Mouse (Mus musculus) Patski (cell line): ENCODE data around the gene Cckar. TPM values are rescaled to one million over a fixed set of nuclear protein-coding genes. Genes with fewer than 3 reads are reported as not detected.
A peak's percentile ranks its signal among the peaks of the same experiment; 100 is the strongest.
"Not testable (repeated sequence)": the region's sequence is repeated elsewhere in the genome, so short reads cannot be mapped to it uniquely, and the experiment has no call there.

ENCODE experiments used
- ATAC-seq: fragments of 100-300 bp; one replicate; pipeline ENCODE4 v1.8.0; 2021
- CTCF ChIA-PET: fragments of 350-600 bp; sonication (Branson Sonifier 250); formaldehyde crosslinking; loops from one replicate; lab custom pipeline; 2022; ENCODE audit warnings: inconsistent platforms; lab: Charles Lee
- POLR2A ChIA-PET: fragments of 350-600 bp; sonication (Branson Sonifier 250); formaldehyde crosslinking; loops from one replicate; lab custom pipeline; 2022; ENCODE audit warnings: antibody characterized with exemption, inconsistent platforms; lab: Charles Lee
- DNase-seq: peaks from one replicate; pipeline ENCODE4 v3.0.0-alpha.2; 2011; ENCODE audit warnings: low read depth, low spot score
- H3K27me3 ChIP-seq: fragments of 371-371 bp; one replicate; pipeline ENCODE4 v1.5.1; 2021
- CTCF ChIP-seq: fragments of 100-300 bp; IDR thresholded peaks from one replicate; pipeline ENCODE4 v1.5.1; 2021
- in situ Hi-C: fragments of 300-500 bp; cut with MboI; formaldehyde crosslinking; loops from 3 replicates; pipeline ENCODE4 v1.11.1; 2018; ENCODE audit warnings: low pct_unique_long_range_greater_than_20kb, mixed read lengths
- polyA plus RNA-seq: library from polyadenylated mRNA; unstranded; gene quantifications from one replicate; pipeline ENCODE4 v1.2.3, GENCODE M21; 2021

Cckar gene
- polyA plus RNA-seq, 1 experiment from 2014 or later, result not detected

DNA sequence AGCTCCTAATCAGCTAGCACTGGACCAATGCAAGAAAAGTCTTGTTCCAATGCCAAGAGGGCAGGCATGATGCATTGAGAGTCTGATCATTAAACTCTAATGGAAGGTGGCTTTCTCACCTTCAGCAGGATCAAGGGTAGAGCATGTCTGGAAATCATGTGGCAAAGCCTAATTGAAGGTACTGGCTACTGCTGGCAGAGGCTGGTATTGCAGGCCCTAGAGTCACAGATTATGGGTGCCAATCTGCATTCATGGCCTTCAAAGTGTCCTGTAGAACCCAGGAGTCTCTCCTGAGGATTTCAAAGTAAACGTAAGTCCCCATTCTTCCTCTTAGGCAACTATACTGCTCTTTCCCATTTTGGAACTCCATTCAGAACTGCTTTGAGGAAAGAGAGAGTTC lies 14.8 kb downstream of the Cckar start:
- in situ Hi-C loops, result no loop called here
- POLR2A ChIA-PET, result no interaction called here
- CTCF ChIA-PET, result no interaction called here
- TF ChIP-seq CTCF, result peak; percentile 40
- peaks cover under 1% of the 10 kb centered on the region for H3K27me3 ChIP-seq
- DNase-seq (no peak), ATAC-seq (no peak)

DNA sequence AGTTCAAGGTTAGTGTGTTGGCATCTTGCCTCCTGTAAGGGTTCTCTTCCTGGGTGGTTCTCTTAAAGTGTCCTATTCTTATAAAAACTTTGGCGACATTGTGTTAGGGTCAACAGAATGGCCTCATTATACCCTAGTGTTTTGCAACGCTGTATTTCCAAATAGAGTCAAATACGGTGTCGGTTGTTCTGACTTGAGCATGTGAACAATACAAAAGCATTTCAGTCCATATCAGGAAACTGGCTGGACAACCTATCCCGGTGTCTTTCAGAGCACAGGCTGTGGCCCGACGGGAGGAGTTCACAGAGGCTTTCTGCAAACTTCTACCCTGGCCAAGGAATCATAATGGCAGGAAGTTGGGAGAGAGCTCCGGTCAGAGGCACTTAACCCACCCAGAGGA lies 15.4 kb downstream of the Cckar start:
- ChIA-PET CTCF (no interaction called here), POLR2A (no interaction called here)
- in situ Hi-C loops, result no loop called here
- ATAC-seq (no peak), DNase-seq (no peak)
- H3K27me3 ChIP-seq, result no peaks in the 10 kb centered on the region
- TF ChIP-seq CTCF, result no peak

GRCm38 (mm10) chr5:53691577-53691976 lies 15.9 kb downstream of the Cckar start:
- POLR2A ChIA-PET, result no interaction called here
- no peak for DNase-seq
- in situ Hi-C loops, result no loop called here
- no peak for ATAC-seq
- CTCF ChIA-PET, result no interaction called here
- no peaks in the 10 kb centered on the region for H3K27me3 ChIP-seq
- no peak for TF ChIP-seq CTCF

DNA sequence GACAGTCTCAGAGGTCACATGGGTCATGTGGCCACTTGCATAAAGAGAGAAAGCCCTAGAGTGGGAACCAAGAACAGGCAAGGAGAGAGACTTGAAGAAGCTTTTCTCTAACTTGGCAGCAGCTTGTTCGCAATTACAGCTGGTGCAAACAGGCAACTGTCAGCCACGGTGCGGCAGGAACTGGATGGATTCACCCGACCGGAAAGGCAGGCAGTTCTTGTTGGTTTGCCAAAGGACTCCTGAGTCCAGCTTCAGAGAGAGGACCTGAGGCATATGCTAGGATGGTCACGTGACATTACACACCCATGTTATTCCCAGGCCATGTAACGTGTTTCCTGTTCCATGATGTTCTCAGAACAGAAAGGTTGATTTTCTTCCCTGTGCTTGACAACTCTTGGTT lies 19.2 kb downstream of the Cckar start:
- no peak for TF ChIP-seq CTCF
- POLR2A ChIA-PET, result no interaction called here
- in situ Hi-C loops, result no loop called here
- no peak for ATAC-seq
- no peak for DNase-seq
- CTCF ChIA-PET, result no interaction called here
- H3K27me3 ChIP-seq, result no peaks in the 10 kb centered on the region

GRCm38 (mm10) chr5:53686379-53686778 lies 21.1 kb downstream of the Cckar start:
- in situ Hi-C loops, result no loop called here
- DNase-seq, result no peak
- CTCF ChIA-PET, result interaction anchor here (1.2 kb wide), 1 partner anchor 25 kb away, joined by 4 read pairs; no protein-coding TSS in a partner anchor
- POLR2A ChIA-PET, result no interaction called here
- no peak for TF ChIP-seq CTCF
- ATAC-seq, result no peak
- no peaks in the 10 kb centered on the region for H3K27me3 ChIP-seq

DNA sequence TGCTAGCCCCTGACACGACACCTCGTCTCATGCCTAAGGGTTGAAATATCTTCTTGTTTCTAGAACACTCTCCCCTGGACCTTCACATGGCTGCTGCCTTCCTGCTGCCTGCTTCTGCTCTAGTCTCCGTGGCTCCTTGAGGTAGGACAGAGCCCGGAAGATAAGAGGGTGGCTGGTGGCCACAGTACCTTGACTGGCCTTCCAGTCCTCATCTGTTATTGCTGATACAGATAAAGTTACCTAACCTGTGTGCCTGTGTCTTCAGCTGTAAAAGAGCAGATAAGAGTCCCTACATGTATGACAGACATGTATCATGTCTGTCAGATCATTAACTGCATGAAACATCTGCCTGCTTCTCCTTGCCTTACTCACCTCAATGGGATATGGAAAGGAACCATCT lies 21.9 kb downstream of the Cckar start:
- no peak for TF ChIP-seq CTCF
- ATAC-seq (no peak), DNase-seq (no peak)
- in situ Hi-C loops, result no loop called here
- ChIA-PET CTCF (interaction anchor here (1.2 kb wide), 1 partner anchor 26 kb away, joined by 4 read pairs; no protein-coding TSS in a partner anchor), POLR2A (no interaction called here)
- no peaks in the 10 kb centered on the region for H3K27me3 ChIP-seq

DNA sequence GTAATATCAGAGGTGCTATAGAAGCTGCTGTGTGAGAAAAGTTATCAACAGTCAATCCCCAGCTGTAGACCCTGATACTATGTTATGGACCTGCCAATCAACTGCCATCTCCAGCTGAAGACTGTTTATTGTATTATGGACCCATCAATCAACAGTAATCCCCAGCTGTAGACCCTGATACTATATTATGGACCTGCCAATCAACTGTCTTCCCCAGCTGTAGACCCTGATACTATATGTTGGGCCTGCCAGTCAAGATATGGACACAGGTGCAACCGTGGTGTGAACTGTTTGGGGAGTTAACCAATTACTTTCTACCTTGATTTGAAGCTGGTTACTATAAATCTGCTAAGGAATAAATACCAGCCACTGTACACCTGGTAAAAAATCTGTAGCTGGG lies 23.1 kb downstream of the Cckar start:
- TF ChIP-seq CTCF, result no peak
- no peaks in the 10 kb centered on the region for H3K27me3 ChIP-seq
- ChIA-PET POLR2A (no interaction called here), CTCF (interaction anchor here (0.9 kb wide), 1 partner anchor 14 kb away, joined by 3 read pairs; no protein-coding TSS in a partner anchor)
- in situ Hi-C loops, result no loop called here
- no peak for ATAC-seq
- DNase-seq, result no peak

GRCm38 (mm10) chr5:53683916-53684315 lies 23.6 kb downstream of the Cckar start:
- no peak for TF ChIP-seq CTCF
- DNase-seq (no peak), ATAC-seq (no peak)
- CTCF ChIA-PET, result no interaction called here
- no peaks in the 10 kb centered on the region for H3K27me3 ChIP-seq
- in situ Hi-C loops, result no loop called here
- POLR2A ChIA-PET, result no interaction called here

GRCm38 (mm10) chr5:53679651-53680050 lies 27.9 kb downstream of the Cckar start:
- no peak for DNase-seq
- no peak for ATAC-seq
- TF ChIP-seq CTCF, result no peak
- in situ Hi-C loops, result loop anchor here (5.0 to 10.0 kb wide), 3 partner anchors 327 to 435 kb away; no protein-coding TSS in a partner anchor
- ChIA-PET POLR2A (interaction anchor here (1.1 kb wide), 1 partner anchor 15 kb away, joined by 3 read pairs; no protein-coding TSS in a partner anchor), CTCF (interaction anchor here (1.2 kb wide), 2 partner anchors 22 to 349 kb away, joined by 3 read pairs; no protein-coding TSS in a partner anchor)
- no peaks in the 10 kb centered on the region for H3K27me3 ChIP-seq

GRCm38 (mm10) chr5:53678036-53678767 lies 29.3 kb downstream of the Cckar start:
- no peak for ATAC-seq
- POLR2A ChIA-PET, result interaction anchor here (0.6 to 0.7 kb wide), 2 partner anchors 336 to 980 kb away, joined by 3 to 4 read pairs; no protein-coding TSS in a partner anchor
- in situ Hi-C loops, result loop anchor here (5.0 to 10.0 kb wide), 3 partner anchors 326 to 437 kb away; no protein-coding TSS in a partner anchor
- no peak for TF ChIP-seq CTCF
- CTCF ChIA-PET, result interaction anchor here (1.1 to 1.2 kb wide), 2 partner anchors 9 to 20 kb away, joined by 3 read pairs; no protein-coding TSS in a partner anchor
- H3K27me3 ChIP-seq, result no peaks in the 10 kb centered on the region
- DNase-seq, result no peak

DNA sequence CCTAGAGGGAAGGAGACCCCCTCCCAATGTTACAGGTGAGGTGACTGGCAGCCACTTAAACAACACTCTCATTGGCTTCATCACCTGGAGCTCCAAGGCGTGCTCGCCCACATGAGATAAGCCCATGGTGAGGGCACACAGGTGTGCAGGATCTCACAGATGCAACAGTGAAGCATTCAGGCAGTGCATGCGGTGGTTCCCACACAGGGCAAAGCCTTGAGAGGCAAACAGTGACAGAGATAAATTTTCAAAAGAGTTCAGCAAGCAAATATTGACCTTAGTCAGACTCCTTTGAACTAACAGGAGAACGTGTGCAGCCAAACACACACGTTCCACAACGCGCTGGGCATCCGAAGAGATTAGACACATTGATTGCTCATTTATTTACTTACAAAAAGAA lies 30.8 kb downstream of the Cckar start:
- TF ChIP-seq CTCF, result no peak
- no peak for DNase-seq
- in situ Hi-C loops, result loop anchor here (5.0 to 10.0 kb wide), 3 partner anchors 324 to 438 kb away; no protein-coding TSS in a partner anchor
- ATAC-seq, result no peak
- H3K27me3 ChIP-seq, result no peaks in the 10 kb centered on the region
- ChIA-PET CTCF (no interaction called here), POLR2A (no interaction called here)

GRCm38 (mm10) chr5:53673493-53674150 lies 33.9 kb downstream of the Cckar start:
- ATAC-seq, POLR2A ChIA-PET, DNase-seq, H3K27me3 ChIP-seq: not testable (repeated sequence)
- in situ Hi-C loops, result loop anchor here (10.0 kb wide), 2 partner anchors 349 to 441 kb away; no protein-coding TSS in a partner anchor
- CTCF ChIA-PET, result interaction anchor here (1.0 kb wide), 1 partner anchor 348 kb away, joined by 3 read pairs; no protein-coding TSS in a partner anchor
